10 mouse cellular contexts compared by ENCODE assay signal in the genomic region with DNA sequence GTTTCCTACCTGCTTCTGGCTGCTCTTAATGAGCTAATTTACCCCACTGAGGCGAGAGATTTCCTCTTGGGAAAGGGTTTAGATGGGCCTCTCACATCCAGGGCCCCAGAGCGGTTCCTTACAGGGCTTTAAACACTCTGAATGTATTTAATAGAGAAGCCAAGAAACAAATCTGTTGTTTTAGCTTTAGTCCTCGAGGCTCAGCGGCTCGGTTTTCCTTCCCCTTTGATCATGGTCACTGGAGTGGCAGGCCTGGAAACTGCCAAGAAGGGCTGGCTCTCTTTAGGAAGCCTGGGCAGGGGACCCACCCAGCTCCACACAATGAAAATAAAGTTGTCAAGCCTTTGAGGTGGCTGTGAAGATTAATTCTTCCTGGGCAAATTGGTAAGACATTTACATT.
A peak's percentile ranks its signal among the peaks of the same experiment; 100 is the strongest.
DNase-seq lines count a peak whose midpoint lies in the region; ATAC-seq and TF ChIP-seq lines count a peak whose summit lies in the region.
"Had no signal": no experiment of that assay in that cellular context is flagged by ENCODE, and none has a peak within 500 bp of the region (broad histone marks: within the 10 kb centered on the region; RNA-seq: fewer than 3 reads in every experiment).

No protein-coding gene starts in this region.

- TF ChIP-seq POLR2A in brain, embryonic 14.5 days (IDR thresholded peaks at IDR 0.05; ENCODE audit: borderline replicate concordance, extremely low read depth, insufficient read depth, insufficient read length, poor library complexity, severe bottlenecking) = no peak

- no peak overlapping the region for H3K4me2 ChIP-seq in kidney, postnatal 0 days (ENCODE audit: low read length)
- no peak overlapping the region for H3K4me2 ChIP-seq in embryonic facial prominence, embryonic 12.5 days (replicated peaks)
- H3K4me2 ChIP-seq: heart, embryonic 12.5 days; hindbrain, embryonic 13.5 days had no signal

- no peak overlapping the region for H3K27ac ChIP-seq in kidney, postnatal 0 days
- H3K27ac ChIP-seq in embryonic facial prominence, embryonic 12.5 days = no peak overlapping the region
- H3K27ac ChIP-seq: hindbrain, embryonic 13.5 days had no signal

- TF ChIP-seq CTCF in kidney, postnatal 0 days (IDR thresholded peaks at IDR 0.05; ENCODE audit: low read depth) = no peak
- TF ChIP-seq CTCF in brain, embryonic 14.5 days (IDR thresholded peaks at IDR 0.05; ENCODE audit: borderline replicate concordance, extremely low read depth, insufficient read depth, insufficient read length) = no peak

- no peak; the same call in 1 of the 2 replicates for ATAC-seq in kidney, postnatal 0 days (replicated peaks; ENCODE audit: low FRiP score, low read depth)
- 0 out of 2 replicates have a peak, but pooled peaks have one; percentile 37 for ATAC-seq in embryonic facial prominence, embryonic 12.5 days (ENCODE audit: insufficient number of reproducible peaks, insufficient read depth, low FRiP score, low TSS enrichment)

- no peaks in the 10 kb centered on the region for H3K27me3 ChIP-seq in kidney, postnatal 0 days (ENCODE audit: insufficient read depth, low read length)
- no peaks in the 10 kb centered on the region for H3K27me3 ChIP-seq in embryonic facial prominence, embryonic 12.5 days
- H3K27me3 ChIP-seq: heart, embryonic 12.5 days; hindbrain, embryonic 13.5 days had no signal

- no peak overlapping the region for H3K4me3 ChIP-seq in kidney, postnatal 0 days (replicated peaks; ENCODE audit: low read depth, low read length)
- no peak overlapping the region for H3K4me3 ChIP-seq in embryonic facial prominence, embryonic 12.5 days
- H3K4me3 ChIP-seq: heart, embryonic 12.5 days; hindbrain, embryonic 13.5 days had no signal

- no peaks in the 10 kb centered on the region for H3K36me3 ChIP-seq in kidney, postnatal 0 days (ENCODE audit: insufficient read depth, low read length)
- no peaks in the 10 kb centered on the region for H3K36me3 ChIP-seq in embryonic facial prominence, embryonic 12.5 days
- H3K36me3 ChIP-seq: heart, embryonic 12.5 days; hindbrain, embryonic 13.5 days had no signal

- 16% methylated on average over 5 of the region's 5 CpGs for WGBS in kidney, postnatal 0 days
- WGBS in embryonic facial prominence, embryonic 12.5 days = 6% methylated on average over 5 of the region's 5 CpGs

- no peaks in the 10 kb centered on the region for H3K9me3 ChIP-seq in kidney, postnatal 0 days (replicated peaks; ENCODE audit: low read length)
- H3K9me3 ChIP-seq in embryonic facial prominence, embryonic 12.5 days = no peaks in the 10 kb centered on the region
- H3K9me3 ChIP-seq: heart, embryonic 12.5 days; hindbrain, embryonic 13.5 days had no signal

- peak; percentile 58 for DNase-seq in kidney, postnatal 0 days (ENCODE audit: low spot score)
- no peak for DNase-seq in kidney, adult 18-20 months
- DNase-seq in brain, embryonic 14.5 days (ENCODE audit: low read depth) = peak; percentile 92
- DNase-seq in kidney, postnatal 4 days = peak; percentile 44 to 58
- DNase-seq in urinary bladder, postnatal 36 days (ENCODE audit: low spot score in 2 of 2) = no peak
- no peak for DNase-seq in right cerebral cortex, postnatal 4 days
- DNase-seq in cerebellum, postnatal 4 days (ENCODE audit: low spot score in 2 of 2) = no peak

- no peak overlapping the region for H3K9ac ChIP-seq in kidney, postnatal 0 days (ENCODE audit: low read depth, low read length)
- no peak overlapping the region for H3K9ac ChIP-seq in embryonic facial prominence, embryonic 12.5 days
- H3K9ac ChIP-seq: heart, embryonic 12.5 days; hindbrain, embryonic 13.5 days had no signal

- no peaks in the 10 kb centered on the region for H3K4me1 ChIP-seq in kidney, postnatal 0 days (replicated peaks; ENCODE audit: insufficient read depth, low read length)
- peaks cover 18% of the 10 kb centered on the region for H3K4me1 ChIP-seq in embryonic facial prominence, embryonic 12.5 days
- H3K4me1 ChIP-seq: heart, embryonic 12.5 days; hindbrain, embryonic 13.5 days had no signal

Comparison
In these comparisons a context has a peak if more than half of its experiments do, and no peak if none do; other contexts are left out.
1. DNase-seq: peak in kidney, postnatal 0 days (single experiment), brain, embryonic 14.5 days (single experiment) and kidney, postnatal 4 days (2 of 2); none in kidney, adult 18-20 months (single experiment), urinary bladder, postnatal 36 days (0 of 2), right cerebral cortex, postnatal 4 days (single experiment) and cerebellum, postnatal 4 days (0 of 2).